Mouse (Mus musculus): ENCODE measurements around the gene Vav2.

Gene Vav2

GRCm38 (mm10) chr2:27265819-27266218, 161.0 kb downstream of the Vav2 start:
- DNase-seq (ENCODE audit: low spot score): no peak

- DNase-seq (ENCODE audit: low spot score): no peak
These were observed 163.8 kb downstream of the Vav2 start for GRCm38 (mm10) chr2:27262984-27263383.

GRCm38 (mm10) chr2:27251434-27251833, 175.4 kb downstream of the Vav2 start:
- no peak for DNase-seq (ENCODE audit: low spot score)

DNA sequence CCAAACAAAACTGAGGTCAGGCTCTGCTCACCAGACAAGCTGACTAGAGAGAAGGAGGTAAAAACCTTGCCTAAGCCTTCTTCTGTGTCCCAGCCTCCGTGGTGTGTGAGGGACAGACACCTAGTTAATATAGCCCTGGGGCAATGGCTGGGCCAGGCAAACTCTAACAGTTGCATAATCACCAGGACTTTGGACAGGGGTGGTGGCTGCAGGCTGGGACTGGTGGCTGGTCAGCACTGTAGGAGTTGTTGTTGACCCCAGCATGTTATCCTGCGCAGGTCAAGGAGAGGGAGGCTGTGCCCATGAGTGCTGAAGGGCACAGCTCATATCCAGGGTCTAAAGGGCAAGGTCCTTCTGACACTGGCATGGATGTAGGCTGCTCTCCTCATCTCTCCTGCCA, 178.6 kb downstream of the Vav2 start, which contains the start of gene Sardh:
Gene Sardh (minus strand): TSS at position 127 of the 400 bp plus-strand sequence.
- DNase-seq (ENCODE audit: low spot score): no peak

- DNase-seq (ENCODE audit: low spot score): no peak
These were observed 179.4 kb downstream of the Vav2 start for GRCm38 (mm10) chr2:27247487-27247863.

DNA sequence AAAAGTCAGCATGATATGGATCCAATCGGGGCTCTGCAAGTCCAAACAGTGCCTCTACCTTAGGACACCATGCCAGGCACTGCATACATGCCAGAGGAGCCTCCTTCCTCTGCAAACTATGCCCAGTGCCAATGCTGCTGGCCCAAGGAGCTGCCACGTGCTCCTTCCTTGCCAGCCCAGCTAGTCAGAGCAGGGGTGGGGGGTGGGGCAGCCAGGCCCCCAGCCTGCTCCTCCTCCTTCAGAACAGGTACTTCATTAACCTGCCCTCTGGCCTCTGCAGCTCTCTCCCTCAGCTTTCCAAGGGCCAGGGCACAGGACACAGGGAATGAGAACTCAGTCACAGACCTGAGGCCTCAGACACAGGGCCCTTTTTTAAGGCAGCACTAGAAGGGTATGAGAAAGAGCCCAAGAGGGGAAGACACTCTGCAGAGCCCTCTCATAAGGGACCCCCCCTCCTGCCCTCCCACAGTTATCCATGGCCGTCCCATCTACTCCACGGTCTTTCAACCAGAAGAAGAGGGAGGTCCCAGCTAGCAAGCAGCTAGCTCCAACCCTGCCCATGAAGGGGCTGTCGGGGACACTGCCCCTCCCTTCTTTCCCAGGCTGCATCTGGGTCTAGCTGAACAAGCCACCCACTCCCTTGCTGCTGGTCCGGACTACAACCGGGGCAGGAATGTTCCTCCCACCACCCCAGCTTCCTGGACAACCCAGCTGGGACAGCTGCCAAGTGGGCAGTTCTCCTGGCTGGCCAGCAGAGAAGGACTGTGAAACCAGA, 179.9 kb downstream of the Vav2 start:
- peak; percentile 17 for DNase-seq (ENCODE audit: low spot score)

DNA sequence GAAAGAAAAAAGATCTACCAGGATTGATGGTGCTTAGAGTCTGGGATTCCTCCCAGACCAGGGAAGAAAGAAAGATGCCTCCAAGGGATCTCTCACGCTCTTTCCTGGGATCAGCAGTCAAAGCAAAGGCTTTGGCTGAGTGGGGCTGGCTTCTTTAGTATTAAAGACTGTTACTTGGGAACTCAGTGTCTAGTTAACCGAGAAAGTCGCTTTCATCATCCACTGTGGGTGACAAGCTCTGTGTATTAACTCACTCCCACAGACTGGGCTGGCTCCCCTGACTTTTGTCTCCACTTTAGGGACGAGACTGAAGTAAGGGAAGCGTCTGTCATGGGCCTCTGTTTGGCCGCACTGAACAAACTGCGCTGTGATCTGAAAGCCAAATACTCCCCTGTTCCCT, 180.9 kb downstream of the Vav2 start:
- DNase-seq (ENCODE audit: low spot score): no peak

- peak; percentile 60 for DNase-seq (ENCODE audit: low spot score)
These were observed 189.5 kb downstream of the Vav2 start for GRCm38 (mm10) chr2:27237342-27237741.

GRCm38 (mm10) chr2:27235729-27236128, 191.1 kb downstream of the Vav2 start:
- DNase-seq (ENCODE audit: low spot score): peak; percentile 79

GRCm38 (mm10) chr2:27232376-27232775, 194.5 kb downstream of the Vav2 start:
- DNase-seq (ENCODE audit: low spot score): no peak

DNA sequence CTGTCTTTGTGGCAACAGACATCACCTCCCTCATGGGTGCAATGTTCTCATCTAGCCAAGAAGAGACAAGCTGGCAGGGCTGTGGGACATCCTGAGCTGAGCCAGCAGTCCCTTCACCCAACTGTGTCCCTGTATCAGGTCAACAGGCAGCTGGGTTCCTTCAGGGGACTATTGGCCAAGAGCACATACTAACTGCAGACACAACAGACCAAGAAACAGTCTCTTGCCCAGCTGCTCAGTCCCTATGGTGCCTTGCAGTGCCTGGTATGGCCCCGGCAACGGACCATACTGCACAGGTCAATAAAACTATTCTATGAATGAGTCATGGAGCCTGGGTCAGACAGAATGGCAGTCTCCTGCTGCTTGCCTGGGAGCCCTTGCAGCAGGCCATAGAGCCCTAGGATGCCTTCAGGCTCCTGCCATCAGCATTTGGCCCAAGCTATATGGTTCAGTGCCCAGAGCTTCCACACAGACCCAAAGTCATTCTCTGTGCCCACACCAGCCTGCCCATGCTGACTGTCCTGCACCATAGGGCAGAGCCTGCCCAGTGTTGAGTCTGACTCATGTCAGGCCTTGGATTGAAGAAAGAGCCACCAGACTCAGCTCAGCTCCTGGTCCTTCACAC, 197.2 kb downstream of the Vav2 start:
- DNase-seq (ENCODE audit: low spot score): no peak

GRCm38 (mm10) chr2:27228809-27229480, 197.9 kb downstream of the Vav2 start:
- no peak for DNase-seq (ENCODE audit: low spot score)

DNA sequence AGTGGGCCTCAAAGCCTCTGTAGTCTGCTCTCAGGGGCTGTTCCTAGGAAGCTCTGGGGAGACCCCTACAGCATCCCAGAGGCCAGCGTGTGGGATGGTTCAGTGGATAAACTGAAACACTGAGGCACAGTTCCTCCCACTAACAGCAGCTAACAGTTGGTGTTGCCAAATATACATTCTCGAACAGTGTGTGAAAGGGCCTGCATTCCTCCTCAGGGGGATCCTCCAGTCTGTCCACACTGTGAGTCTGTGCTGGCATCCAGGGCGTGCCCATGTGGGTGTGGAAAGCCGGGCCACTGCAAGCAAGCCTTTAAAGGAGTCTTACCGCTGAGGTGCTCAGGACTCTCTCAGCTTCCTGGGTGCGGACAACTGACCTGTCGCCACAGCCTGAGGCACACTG, 200.3 kb downstream of the Vav2 start:
- no peak for DNase-seq (ENCODE audit: low spot score)

- DNase-seq (ENCODE audit: low spot score): no peak
These were observed 203.8 kb downstream of the Vav2 start for GRCm38 (mm10) chr2:27223012-27223421.

- no peak for DNase-seq (ENCODE audit: low spot score)
These were observed 208.3 kb downstream of the Vav2 start for GRCm38 (mm10) chr2:27218569-27218968.

GRCm38 (mm10) chr2:27218121-27218544, 208.7 kb downstream of the Vav2 start:
- DNase-seq (ENCODE audit: low spot score): no peak

DNA sequence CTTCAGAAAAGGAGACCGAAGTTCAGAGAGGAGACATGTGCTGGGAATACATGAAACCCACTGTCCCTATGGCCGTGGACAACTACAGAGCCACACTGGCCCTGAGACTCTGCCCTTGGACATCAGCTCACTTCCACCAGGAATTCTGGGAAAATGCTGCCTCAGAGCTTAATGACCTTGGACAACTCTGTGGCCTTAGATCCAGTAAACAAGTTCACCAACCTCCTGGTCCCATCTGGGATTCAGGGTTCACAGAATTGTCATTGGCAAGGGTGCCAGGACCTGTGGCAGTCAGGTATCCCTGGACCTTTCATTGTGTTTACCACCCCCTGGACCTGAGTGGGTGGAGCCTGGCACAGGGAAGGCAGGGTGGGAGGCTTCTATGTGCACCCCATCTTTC, 211.3 kb downstream of the Vav2 start:
- no peak for DNase-seq (ENCODE audit: low spot score)

Measured in embryo, embryonic 10 days (tissue).